Mouse (Mus musculus): ENCODE results near the gene Pbx2.
A peak's percentile ranks its signal among the peaks of the same experiment; 100 is the strongest.
"Not testable (repeated sequence)": the region's sequence is repeated elsewhere in the genome, so short reads cannot be mapped to it uniquely, and the experiment has no call there.

The Pbx2 gene

DNA sequence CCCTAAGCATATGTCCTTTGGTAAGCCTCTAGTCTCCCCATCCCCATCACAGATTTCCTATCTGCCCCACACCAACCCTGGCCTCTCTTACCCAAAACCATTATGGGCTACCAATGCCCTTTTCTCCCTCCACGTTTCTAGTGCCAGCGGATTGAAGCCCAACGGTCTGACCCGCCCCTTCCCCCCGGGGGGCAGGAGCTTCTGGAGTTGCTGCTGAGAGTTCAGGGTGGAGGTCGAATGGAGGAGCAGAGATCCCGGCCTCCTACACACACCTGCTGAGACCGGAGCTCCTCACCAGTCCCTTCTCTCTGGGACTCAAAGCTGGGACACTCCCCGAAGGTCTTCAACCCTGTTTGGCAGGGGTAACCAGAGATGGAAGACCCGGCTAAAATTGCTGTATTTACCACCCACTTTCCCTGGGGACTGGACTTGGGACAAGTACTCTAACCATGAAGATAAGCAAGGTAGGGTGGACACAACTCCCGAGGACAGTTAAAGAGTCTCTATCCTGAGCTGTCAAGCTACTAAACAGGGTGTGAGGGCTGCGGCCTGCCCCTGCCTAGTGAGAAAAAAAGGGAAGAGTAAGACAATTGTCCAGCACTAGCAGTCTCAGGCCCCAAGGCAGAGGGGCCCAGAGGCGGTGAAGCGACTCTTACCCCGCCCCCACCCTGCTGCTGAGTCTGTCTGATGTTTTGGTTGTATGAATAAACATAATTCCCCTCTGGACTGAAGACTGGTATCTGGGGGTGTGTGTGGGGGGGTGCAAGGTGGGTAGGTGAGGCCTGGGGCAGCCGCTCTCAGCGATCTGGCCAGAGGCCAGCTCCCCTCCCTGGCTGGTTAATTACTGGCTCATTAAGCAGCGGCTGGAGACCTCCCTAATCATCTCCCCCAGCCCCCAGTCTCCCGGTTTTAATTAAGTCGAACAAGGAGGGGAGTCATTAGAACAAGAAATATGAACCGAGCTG lies at the start of gene Pbx2:
Gene Pbx2, plus strand, starts transcription at position 238 of the 965 bp plus-strand sequence.
- no peak for DNase-seq

DNA sequence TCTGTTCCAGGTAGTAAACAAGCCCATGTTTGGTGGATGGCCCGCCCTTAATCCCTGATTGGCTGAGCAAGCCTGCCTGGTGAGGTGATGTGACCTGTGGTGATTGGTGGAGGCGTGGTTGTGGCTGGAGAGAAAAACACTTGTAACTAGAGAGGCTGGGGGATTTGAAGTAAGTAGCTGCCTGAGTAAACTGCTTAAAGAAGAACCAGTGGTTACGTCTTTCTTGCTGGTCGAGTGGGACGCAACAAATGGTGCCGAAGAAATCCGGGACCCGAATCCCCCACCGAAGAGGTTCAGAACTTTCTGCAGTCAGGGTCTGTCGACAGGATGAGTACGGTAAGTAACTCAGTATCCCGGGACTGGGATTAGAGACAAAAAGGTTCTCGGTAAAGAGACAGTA lies 47.5 kb upstream of the Pbx2 start:
- not testable (repeated sequence) for DNase-seq

DNA sequence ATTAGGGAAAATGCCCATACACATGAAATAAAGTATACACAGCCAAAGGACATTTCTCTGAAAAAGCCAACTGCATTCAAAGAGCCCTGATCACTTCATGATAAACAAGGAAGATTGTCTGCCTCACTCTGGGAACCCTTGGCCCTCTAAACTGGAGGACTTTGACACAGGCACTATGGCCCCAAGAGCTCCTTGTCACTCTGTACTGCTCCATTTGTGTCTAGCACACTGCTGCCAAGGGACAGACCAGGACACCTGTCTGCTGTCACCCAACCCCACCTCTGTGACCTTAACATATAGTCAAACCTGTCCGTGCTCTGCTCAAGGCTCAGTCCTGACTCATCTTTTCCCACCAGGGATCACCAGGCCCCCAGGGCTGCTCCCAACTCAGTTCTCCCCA lies 44.3 kb upstream of the Pbx2 start:
- DNase-seq = no peak

DNA sequence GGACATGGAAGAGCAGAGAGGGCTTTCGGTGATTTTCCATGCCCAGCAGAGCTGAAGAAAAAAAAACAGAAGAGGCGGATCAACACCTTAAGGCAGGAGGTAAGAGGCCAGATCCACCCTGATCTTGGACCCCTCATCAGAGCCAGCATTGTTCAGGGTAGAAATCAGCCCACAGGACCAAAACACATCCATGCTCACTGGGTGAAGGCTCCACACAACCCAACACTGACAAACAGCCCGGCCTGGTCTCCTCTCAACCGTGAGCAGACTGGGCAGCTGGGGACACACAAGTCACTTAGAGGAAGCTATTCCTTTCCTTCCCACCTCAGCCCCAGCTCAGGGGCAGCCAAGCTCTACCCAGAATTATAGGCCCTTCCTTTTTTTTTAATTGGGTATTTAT lies 43.5 kb upstream of the Pbx2 start:
- no peak for DNase-seq

DNA sequence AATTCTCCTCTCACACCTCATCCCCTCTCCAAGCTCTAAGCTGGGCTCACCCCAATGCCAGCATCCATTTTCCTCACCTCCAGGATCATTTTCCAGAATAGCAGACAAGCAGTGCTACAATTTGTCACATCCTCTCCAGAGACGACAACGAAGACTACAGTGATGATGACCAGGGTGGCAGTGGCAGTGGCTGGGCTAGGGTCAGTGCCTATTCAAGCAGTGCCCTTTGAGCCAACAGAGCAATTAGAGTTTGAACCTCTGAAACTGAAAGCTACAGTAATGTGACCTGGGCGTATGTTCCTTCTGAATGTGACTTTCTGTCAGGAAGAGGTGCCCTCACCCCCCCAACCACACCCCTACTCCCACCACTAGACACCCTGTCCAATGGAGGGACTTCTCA lies 41.9 kb upstream of the Pbx2 start:
- DNase-seq = no peak

DNA sequence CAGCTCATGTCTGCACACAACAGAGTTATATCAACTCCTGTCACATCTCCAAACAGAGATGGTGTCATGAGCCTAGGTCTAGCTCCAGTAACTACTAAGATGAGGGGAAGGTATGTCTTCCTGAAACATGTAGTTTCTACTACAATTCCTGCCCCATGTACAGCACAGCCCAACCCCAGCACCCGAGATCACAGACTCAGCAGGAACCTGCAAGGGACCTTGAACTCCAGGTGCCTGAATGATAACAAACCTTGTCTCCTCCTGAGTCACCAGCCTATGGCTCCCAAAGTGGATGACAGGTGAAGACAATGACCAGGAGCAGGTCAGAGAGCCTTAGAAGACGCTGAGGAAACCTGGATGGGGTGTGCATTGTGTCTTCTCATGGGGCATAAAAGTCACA lies 41.2 kb upstream of the Pbx2 start:
- DNase-seq = no peak

DNA sequence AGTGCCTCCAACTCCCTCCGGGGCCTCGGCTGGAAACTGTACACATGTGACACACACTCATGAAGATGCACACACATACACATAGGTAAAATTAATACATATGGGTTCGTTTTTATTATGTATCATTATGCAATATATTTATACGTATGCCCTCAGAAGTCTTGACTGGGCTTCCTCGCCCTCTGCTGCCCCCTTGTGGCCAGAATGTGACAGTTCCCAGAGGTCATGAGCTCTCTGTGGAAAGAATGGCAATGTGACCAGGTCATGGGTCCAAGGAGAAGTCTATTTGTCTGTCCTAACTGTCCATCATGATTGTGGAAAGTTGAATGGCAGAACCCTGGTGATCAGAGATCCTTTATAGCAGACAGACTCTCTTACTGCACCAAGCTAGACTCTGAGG lies 35.6 kb upstream of the Pbx2 start:
- peak; percentile 73 to 80 for DNase-seq

DNA sequence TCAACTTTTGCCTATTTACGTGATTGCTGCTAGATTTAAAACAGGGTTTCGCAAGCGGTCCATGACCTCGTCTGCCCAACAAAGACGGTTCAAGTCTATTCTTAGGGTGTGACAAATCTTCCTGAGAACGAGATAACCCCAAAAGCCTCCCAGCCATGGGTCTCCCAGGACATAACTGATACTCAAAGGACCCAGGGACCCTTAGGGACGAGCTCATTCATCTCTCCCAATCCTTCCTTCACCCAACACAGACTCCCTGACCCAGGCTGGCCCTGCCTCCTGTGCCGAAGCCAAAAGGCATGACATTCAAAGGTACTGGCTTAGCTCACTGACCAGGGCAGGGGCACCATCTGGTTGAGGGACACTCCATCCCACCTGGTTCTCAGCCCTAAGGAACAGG lies 34.7 kb upstream of the Pbx2 start:
- no peak for DNase-seq

DNA sequence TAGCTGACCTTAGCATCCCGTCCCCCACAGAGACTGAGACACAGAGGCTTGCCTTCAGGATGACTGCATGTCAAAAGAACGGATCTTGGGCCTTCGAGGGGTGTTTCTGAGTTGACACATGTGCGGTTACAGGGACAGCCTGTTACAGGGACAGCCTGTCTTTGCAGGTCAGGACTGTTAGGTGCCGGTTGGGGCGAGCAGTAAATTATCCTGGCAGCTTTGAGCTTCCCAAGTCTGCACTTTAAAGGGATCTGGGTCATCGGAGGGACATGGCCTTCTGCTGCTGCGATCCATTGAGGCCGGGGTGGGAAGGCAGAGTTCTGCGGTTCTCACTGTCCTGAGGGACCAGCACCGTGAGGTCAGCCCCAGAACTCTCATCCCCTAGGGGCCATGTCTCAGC lies 33.7 kb upstream of the Pbx2 start:
- DNase-seq = no peak

DNA sequence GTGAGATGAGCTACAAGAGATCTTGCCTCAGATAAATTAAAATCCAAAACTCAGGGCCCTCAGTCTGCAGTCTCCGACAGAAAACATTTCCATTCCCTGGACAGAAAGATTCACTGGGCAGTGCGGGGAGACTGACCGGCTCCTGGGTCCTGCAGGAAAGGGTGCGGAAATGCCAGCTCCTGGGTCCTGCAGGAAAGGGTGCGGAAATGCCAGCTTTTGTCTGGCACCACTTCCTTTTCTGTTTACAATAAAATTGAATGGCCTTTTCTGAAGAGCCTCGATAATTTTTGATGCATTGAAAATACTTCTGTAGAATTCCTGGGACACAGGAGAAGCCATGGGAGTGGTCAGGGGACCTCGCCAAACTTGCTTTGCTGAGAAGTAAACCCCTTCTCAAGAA lies 31.9 kb upstream of the Pbx2 start:
- DNase-seq = no peak

DNA sequence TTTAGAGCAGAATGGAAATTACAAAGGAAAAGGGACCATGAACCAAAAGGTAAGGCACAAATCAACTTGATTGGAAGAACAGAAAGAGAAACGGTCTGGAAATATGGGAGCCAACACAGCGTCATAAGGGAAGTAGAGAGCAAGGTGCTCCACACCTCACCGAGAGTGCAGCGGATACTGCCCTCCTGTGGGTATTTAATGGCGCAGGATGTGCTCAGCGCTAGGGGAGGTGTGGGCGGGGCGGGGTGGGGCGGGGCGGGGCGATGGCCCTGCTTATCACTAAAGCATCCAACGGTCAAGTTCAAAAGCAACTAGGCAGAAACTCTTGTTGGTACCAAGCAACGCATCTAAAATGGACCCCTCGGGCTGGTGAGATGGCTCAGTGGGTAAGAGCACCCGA lies 31.2 kb upstream of the Pbx2 start:
- no peak for DNase-seq

DNA sequence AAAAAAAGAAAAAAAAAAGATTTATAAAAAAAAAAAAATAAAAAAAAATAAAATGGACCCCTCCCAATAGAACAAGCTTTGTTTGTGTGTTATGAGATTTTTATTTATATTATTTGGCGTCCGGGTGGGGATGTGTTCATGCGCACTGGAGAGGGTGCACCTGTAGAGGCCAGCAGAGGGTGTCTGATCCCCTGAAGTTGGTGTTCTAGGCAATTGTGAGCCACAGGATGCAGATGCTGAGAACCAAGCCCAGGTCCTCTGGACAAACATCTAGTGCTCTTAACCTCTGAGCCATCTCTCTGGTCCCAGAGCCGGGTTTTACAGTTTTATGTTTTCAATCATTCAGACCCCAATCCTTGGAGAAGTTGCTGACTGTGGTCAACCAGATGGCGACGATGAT lies 30.6 kb upstream of the Pbx2 start:
- no peak for DNase-seq

DNA sequence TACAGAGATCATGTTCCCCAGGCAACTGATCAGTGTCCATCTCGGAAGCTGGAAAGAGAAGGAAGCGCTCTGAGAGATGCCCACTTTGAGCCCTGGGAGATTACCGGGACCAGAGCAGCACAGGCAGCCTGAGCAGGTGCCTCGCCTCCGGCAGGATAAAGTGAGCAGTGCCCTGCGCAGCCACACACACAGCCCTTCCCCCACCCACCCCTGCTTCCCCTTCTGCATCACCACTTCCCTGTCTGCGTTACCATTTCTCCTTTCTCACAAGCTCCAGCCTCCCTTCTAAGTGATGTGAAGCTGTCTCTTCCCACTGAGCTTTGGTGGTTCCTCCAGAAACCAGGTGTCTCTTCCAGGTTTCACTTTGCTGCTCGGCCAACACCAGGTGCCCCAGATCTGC lies 29.9 kb upstream of the Pbx2 start:
- no peak for DNase-seq

DNA sequence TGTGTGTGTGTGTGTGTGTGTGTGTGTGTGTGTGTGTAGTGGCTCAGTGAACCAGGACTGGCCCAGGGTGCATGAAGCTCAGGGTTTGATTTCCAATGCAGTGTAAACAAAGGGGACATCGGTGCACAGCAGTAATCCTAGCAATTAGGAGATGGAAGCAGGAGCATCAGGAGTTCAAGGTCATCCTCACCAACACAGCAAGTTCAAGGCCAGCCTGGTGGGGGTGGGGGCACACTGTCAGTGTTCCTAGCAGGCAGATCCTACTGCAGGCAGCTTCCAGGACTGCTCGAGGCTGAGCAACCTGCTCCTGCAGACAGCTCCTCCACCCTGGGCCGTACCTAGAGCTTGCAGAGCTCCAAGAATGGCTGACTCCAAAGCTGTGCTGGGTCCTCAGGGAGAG lies 28.5 kb upstream of the Pbx2 start:
- no peak for DNase-seq

DNA sequence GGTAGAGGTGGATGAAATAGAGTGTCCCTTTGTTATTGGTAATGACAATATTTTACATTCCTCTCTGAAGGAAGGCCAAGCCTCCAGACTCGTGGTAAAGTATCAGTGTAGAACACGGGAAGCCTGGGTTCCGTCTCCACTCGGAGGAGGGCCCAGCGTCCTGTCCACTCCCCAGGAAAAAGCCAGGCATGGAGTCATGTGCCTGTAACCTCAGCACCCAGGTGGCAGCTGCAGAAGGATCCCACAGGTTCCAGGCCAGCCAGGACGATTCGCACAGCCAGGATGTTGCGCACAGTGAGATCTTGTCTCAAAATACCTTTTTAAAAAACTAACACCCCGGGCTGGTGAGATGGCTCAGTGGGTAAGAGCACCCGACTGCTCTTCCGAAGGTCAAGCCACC lies 27.7 kb upstream of the Pbx2 start:
- DNase-seq = no peak

DNA sequence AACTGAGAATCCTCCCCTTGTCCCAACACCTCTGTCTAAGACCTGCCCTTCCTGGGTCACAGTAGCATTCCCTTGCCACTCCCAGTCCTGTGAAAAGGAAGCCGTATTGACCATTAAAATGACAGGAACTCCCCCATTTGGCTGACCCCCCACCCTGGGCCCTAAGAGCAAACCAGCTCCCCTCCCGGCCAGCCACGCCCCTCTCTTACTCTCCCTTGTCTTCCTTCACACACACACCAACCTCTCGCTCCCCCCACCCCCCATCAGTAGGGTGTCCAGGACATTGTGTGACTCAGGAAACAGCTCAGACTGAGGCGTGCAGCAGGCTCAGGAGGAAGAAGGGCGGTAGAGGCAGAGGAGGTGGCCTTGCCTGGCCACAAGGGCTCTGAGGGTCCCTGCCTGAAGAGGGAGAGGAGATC lies 27.1 kb upstream of the Pbx2 start, which contains the start of gene Notch4:
Gene Notch4, plus strand, starts transcription at position 266 of the 419 bp plus-strand sequence.
- DNase-seq = no peak

DNA sequence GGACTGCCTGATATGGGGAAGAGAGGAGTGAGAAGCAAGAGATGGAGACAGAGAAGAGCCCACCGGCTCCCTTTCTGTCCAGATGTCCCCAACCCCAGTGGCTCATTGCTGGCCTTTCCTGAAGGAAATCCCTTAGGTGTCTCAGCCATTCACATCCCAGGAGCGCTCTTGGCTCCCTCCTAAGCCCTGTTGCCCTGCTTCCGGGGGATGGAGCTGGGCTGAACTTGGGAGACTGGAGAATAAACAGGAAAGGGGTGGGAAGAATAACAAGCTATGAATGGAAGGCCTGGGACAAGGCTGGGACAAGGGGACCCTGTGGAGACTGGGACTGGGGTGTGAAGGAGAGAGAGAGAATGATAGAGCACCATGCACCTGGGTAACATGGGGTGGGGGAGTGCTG lies 26.3 kb upstream of the Pbx2 start:
- DNase-seq = no peak

DNA sequence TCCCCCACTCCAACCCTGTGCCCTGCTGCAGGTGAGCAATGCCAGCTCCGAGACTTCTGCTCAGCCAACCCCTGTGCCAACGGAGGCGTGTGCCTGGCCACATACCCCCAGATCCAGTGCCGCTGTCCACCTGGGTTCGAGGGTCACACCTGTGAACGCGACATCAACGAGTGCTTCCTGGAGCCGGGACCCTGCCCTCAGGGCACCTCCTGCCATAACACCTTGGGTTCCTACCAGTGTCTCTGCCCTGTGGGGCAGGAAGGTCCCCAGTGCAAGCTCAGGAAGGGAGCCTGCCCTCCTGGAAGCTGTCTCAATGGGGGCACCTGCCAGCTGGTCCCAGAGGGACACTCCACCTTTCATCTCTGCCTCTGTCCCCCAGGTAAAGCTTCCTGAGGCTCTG lies 23.8 kb upstream of the Pbx2 start:
- DNase-seq = no peak

DNA sequence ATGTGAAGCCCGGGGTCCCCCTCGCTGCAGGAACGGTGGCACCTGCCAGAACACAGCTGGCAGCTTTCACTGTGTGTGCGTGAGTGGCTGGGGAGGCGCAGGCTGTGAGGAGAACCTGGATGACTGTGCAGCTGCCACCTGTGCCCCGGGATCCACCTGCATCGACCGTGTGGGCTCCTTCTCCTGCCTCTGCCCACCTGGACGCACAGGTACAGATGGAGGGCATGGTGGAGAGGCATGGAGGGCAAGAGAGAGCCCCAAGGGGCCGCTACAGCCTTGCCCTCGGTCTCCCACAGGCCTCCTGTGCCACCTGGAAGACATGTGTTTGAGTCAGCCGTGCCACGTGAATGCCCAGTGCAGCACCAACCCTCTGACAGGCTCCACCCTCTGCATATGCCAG lies 22.6 kb upstream of the Pbx2 start:
- no peak for DNase-seq

DNA sequence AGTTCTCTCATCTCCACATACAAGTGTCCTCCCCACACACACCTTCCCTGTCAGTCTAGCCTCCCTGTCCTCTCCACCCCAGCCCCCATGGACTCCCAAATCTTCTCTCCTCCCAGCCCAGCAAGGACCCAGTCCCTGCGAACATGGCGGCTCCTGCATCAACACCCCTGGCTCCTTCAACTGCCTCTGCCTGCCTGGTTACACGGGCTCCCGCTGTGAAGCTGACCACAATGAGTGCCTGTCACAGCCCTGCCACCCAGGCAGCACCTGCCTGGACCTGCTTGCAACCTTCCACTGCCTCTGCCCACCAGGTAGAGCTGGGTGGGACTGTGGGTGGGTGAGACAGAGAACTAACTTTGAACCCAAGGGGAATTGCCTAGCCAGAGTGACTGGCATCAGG lies 21.1 kb upstream of the Pbx2 start:
- DNase-seq = no peak

DNA sequence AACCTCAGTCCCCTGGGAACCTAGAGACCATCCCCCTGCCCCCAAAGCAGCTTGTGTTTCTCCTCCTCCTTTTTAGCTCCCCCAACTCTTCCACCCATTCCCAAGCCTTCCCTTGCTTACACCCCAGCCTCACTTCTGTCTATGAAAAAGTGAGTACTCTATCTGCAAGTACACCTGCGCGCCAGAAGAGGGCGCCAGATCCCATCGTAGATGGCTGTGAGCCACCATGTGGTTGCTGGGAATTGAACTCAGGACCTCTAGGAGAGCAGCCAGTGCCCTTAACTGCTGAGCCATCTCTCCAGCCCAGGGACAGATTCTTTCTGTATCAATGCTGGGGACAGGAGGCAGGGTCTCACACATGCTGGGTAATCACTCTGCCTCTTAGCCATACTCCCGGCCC lies 19.2 kb upstream of the Pbx2 start:
- no peak for DNase-seq

DNA sequence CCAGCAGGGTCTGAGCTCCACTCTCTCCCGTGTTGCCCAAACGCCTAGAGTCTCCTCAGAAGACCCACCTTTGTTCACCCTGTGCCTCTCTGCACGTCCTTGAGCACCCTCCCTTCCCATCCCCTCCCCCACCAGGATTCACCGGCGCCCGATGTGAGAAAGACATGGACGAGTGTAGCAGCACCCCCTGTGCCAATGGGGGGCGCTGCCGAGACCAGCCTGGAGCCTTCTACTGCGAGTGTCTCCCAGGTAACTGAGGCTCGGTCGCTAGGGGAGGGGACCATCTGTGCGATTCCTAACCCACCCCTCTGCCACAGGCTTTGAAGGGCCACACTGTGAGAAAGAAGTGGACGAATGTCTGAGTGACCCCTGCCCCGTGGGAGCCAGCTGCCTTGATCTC lies 18.7 kb upstream of the Pbx2 start:
- no peak for DNase-seq

DNA sequence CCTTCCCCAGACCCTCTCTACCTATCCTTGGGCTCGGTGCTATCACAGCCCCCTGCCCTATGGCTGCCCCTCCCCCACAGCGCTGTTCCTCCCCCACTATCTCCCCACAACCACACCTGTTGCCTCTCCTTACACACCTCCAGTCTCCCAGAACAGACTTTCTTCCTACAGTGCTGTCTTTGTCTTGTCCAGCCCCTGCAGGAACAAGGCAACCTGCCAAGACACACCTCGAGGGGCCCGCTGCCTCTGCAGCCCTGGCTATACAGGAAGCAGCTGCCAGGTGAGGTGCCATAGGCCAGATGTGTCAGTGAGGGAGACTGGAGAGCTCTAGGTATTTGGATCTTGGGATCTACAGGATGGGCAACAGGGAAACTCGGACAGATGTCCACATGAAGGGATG lies 14.5 kb upstream of the Pbx2 start:
- no peak for DNase-seq

DNA sequence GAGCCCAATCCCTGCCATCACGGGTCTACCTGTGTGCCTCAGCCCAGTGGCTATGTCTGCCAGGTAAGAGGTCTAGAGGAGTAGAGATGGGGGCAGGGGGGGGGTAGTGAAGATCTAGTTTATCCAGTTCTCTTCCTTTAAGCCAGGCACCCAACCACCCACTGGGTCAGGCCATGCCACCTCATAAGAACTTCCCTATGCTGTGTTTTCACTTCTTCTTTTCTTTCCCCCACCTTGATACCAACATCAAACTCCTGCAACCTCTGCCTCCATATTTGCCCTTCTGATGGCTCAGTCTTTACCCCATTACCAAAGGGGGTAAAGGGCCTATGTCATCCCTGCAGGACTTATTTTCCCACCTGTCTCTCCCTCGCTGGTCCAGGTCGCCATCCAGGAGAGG lies 13.0 kb upstream of the Pbx2 start:
- DNase-seq = no peak

DNA sequence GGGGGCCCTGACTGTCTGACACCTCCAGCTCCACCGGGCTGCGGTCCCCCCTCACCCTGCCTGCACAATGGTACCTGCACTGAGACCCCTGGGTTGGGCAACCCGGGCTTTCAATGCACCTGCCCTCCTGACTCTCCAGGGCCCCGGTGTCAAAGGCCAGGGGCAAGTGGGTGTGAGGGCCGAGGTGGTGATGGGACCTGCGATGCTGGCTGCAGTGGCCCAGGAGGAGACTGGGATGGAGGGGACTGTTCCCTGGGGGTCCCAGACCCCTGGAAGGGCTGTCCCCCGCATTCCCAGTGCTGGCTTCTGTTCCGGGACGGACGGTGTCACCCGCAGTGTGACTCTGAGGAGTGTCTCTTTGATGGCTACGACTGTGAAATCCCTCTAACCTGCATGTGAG lies 8.5 kb upstream of the Pbx2 start:
- DNase-seq = no peak
